Mouse (Mus musculus): Measurements from ENCODE around the gene H2-M11.

Gene H2-M11

DNA sequence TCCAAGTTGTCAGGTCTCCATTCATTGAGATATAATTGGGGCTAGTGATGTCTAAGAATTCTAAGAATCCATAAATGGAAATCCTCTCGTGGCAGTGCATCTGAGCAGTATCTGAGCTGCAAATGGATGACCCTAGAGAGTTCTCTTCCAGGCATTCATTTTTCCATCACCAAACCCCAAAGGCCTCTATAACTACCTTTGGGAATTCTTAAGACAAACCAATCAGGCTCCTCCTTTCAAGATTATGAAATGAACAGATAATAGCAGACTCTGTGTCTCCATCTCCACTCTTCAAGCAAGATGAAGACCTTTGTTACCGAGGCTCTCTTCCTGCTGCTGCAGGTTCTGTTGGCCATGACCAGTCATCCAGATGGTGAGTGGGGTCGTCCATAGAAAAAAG, at the start of gene H2-M11:
Gene H2-M11 (plus strand): TSS at position 301 of the 400 bp plus-strand sequence.
- WGBS: 59% methylated on average over 3 of the region's 3 CpGs

DNA sequence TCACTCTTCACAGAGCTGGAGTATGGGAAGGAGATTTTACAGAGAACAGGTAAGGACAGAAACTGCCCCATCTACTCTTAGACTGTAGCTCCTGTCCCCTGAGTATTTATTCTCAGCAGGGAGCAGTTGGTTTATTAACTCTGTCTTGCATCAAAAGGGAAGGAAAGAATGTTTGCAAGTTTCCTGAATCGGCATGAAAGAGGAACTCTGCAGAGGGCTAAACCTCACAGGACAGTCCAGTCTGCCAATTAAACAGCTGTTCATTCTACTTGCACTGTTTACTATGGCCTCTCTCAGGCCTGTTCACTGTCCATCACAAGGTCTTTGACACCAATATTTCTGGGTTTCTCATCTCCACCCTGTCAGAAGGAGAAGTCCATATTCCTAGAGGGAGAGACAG, 46.4 kb upstream of the H2-M11 start:
- WGBS: 48% methylated on average over 1 of the region's 1 CpGs
